Mouse (Mus musculus): Measurements from ENCODE around the gene Tmem38b. TPM values are rescaled to one million over a fixed set of nuclear protein-coding genes. Genes with fewer than 3 reads are reported as not detected.

Tmem38b gene
- polyA plus RNA-seq, 1 experiment from 2014 or later = 7.2 TPM

Other genes starting within 250 kb of the Tmem38b start
- 15.0 and 17.7 TPM in 2 replicates for gene Fsd1l, start 194.6 kb upstream of the Tmem38b start, polyA plus RNA-seq (2014; fragmentation: Nextera tagmentation; extraction: Ambion mirVana)
- gene Fktn, start 112.0 kb upstream of the Tmem38b start, polyA plus RNA-seq (2014; fragmentation: Nextera tagmentation; extraction: Ambion mirVana) = 16.5 and 18.6 TPM in 2 replicates
- gene Tal2, start 46.3 kb upstream of the Tmem38b start, polyA plus RNA-seq (2014; fragmentation: Nextera tagmentation; extraction: Ambion mirVana) = not detected in 2 replicates

All from intestine, embryonic 14.5 days (tissue).